Mouse (Mus musculus) retina, embryonic 14.5 days (tissue): ENCODE measurements at regions not wholly inside any gene's neighbourhood (a gene's known extent, or its start where the extent isn't known, plus 50 kb on each side); places are given as distances from the start of the nearest gene placed in this dataset.
"Not testable (repeated sequence)": the region's sequence is repeated elsewhere in the genome, so short reads cannot be mapped to it uniquely, and the experiment has no call there.

Experiments used
- DNase-seq: peaks from one replicate; pipeline ENCODE4 v3.0.0-alpha.2; 2015; ENCODE audit warnings: low spot score

DNA sequence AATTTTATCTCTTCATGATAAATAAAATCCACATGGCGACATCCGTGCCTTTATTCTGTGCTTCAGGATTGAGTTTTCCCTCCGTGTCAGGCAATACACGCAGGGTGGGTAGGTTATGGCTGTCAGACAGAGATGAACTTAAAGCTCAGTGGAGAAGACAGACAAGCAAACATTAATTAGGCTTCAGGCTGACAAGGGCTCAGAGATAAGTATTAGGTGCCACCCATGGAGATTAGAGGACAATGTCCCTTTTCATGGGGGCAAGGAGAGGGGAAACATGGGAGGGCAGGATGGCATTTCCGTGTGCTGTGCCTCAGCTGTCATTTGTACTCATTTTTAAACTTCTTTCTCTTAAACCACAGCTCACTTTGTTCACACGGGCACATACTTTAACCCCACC lies 381.0 kb downstream of the Kif2b start:
- peak; percentile 63 for DNase-seq

DNA sequence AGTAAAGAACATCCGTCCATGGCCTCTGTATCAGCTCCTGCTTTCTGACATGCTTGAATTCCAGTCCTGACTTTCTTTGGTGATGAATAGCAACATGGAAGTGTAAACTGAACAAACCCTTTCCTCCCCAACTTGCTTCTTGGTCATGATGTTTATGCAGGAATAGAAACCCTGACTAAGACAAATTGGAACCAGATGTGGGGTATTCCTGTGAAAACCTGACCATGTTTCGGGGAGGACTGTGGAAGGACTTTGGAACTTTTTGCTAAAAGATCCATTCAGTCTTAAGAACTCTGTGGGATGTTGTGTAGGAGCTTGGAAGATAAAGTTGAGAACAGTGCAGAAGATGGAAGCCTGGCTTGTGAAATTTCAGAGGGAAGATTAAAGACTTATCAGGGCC lies 410.0 kb downstream of the Kif2b start:
- DNase-seq: not testable (repeated sequence)

DNA sequence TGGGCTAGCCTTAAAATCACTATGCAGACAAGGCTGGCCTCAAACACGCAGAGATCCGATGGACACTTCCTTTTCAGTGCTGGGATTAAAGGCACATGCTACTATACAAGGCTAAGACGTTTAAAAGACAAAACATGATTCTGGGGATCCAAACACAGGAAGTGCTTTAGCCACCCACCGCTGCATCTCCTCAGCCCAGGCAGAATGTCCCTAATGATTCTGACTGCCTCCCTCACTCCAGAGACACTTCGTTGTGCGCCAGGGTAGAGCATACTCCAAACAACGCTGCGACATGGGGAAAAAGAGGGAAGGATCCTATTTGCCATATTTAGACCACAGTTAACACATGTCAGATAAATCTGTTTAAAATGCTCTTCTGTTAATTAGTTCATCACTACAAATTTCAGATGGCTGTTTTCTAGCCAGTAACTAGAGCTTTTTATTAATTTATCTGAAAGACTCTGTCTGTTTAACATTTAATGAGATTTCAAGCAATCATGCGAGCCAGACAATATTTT lies 443.5 kb downstream of the Kif2b start:
- peak; percentile 15 for DNase-seq

DNA sequence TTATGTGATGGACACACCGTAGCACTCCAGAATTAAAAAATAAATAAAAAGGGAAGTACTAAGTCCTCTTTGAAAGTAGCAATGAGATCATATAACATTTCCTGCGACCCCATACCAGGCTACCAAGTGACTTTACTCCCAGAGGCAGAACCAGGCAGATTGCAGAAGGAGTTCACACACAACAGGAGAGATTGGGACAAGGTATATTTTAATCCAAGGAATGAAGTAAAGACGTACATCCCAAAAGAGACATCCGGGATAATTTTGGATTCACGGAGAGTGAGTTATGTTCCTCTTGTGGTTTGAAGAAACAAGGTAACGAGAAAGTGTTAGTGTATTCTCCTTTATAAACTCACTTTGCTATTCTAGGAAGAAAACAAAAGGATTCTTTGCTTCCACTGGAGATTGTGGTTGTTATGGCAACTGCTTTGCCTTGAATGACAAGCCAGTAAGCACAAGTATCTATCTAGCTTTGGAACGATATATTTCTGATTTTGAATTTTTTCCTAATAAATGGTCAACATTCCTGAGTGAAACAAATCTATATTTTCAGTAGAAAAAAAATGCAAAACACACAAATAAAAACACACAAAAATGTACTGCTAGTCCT lies 444.5 kb downstream of the Kif2b start:
- DNase-seq: no peak

DNA sequence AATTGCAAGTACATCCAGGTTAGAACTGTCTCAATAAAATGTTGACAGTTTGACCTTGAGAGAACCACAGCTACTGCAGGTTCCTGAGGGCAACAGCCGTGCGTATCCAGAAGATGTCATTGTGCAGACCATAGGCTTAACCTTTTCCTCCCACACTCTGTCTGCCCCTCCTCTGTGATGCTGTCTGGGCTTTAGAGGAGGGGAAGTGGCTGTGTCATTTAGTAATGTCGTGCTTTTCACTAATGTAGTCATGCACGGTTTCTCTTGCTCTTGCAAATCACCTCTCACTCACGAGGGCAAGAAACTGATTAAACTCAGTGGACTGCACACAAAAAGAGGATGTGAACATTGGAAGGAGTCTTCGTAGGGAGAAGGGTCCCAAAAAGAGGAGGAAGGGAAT lies 443.8 kb upstream of the Tom1l1 start:
- DNase-seq: no peak

DNA sequence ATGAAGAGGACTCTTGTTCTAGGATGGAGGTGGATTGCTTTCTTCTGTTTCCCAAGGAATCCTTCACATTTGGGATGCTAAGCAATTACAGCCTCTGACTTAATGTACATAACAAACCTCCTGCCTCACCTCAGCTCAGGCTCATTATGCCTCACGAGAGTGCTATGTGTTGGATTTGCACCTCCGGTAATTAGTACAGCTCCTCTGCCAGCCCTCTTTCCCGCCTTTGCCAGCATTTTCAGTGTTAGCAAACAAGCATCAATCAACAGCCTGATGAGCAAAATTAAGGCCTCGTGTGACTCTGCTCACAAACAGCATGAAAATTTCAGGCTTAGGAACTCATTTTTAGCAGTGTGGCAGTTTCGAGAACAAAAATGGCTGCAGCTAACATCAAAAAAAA lies 410.0 kb upstream of the Tom1l1 start:
- no peak for DNase-seq

DNA sequence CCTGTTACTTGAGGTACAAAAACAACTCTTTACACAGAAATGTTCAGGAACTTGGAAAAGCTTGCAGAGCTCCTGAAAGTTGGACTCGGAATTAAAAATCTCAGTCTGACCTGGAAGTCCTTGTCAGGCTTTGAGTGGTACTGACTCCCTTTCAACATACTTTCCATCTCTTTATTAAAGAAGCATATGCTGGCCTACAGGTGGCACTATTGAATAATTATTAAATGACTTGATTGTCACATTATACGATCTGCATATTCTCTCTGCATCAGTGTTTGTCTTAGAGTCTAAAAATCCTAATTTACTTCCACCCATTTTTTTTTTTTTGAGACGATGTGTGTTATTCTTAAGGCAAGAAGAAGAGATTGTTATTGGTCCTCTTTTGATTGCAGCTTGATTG lies 409.4 kb upstream of the Tom1l1 start:
- DNase-seq: peak; percentile 27

DNA sequence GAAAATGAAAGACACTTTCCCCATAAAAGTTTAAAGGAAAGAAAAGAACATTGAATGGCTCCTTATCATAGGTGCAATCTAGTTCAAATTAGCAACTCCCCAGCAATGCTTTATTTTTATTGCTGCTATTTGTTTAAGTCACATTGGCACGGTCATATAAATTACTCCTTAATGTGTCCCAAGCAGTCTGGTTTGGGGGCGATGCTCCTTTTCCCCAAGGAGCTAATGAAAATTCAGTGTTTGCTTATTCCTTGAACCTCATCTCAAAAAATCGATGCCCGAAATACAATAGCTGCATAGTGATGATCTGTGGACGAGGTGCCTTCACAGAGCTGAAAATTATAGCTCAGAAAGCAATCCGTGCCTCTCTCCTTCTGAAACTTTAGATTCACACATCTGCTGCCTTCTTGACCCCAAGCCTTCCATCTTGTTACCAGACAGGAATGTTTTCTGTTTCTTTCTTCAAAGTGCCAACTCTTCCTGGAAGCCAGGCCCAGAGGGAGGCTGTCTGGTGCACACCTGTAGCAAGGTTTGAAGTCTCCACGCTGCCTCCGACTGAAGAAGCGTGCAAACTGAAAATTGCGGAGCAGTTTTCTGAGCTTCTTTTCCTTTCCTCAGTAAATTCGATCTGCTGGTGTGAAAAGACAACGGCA lies 408.0 kb upstream of the Tom1l1 start:
- no peak for DNase-seq

DNA sequence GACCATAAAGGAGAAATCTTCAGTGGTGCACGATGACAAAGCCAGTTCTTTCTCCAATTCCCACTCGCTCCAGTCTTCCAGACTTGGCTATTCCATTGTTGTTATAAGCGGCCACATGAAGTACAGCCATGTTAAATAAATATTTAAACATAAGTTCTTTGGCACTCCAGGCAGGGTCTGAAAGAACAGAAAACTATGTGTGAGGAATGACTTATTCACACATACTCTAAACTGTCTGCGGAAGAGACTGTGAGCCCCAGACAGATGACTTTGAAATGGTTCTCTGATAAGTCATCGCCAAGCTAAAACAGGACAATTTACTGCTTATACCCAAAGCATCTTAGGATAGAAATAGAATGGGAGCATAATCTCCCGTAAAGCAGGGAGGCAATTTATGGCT lies 377.2 kb upstream of the Tom1l1 start:
- DNase-seq: no peak

DNA sequence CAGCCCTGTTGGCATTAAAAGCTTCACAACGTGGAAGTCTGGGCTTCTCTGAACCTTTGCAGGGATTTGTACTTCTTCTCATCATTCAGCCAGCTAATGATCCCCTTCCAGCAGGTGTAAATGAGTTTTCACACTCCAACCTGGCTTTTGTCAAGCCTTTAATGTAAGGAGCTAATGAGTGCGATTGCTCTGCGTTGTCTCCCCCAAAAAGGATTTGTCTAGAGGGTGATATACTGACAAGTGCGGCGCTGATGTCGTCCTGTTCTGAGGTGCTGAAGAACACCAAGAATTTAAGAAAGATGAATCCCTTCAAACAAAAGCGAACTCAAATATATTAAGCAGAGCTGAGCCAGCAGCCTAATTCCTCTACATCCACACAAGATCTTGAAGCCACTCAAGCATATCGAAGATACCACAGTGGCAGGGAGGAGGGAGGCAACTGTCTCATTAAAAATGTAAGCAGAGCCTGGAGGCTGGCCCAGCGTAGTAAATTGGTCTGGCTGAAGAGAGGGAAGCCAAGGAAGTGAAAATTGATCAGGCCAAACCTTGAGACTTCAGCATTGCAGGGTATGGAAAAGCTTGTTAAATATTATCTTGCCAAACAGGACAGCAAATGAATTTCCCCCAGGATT lies 368.9 kb upstream of the Tom1l1 start:
- peak; percentile 69 for DNase-seq

DNA sequence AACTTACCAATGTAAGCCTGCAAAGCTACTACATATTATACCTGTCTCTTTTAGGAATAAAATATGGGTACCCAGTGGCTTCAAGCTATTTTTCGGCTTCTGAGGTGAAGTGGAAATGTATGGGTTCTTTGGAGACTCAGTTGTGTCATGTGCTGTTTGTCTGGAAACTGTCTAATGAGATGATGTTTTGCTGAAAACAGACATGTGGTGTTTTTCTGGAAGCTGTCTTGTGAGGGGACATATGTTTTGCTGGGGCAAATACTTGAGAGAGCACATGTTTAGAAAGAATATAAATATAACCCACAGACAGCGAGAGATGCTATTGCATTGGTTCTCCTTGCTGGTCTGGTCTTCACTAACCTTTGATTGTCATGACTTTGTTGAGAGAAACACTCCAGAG lies 365.2 kb upstream of the Tom1l1 start:
- no peak for DNase-seq

DNA sequence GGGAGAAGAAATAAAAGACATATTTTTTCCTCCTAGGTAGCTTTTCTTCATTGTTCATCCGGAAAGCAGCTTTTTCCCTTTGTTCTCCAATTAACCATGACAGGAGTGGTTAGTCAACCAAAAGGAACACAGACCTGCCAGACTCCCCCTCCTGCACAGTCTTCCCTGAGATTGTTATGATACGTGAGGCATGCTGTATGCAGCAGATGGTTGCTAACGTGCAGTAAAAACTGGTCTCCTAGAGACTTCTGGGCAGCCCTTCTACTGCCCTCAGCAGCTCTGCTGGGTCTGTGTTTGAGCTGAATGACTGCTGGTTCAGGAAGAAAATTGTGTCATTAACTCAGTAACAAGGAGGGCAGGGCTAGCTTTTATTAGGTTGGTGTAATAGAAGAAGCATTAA lies 363.5 kb upstream of the Tom1l1 start:
- peak; percentile 66 for DNase-seq

DNA sequence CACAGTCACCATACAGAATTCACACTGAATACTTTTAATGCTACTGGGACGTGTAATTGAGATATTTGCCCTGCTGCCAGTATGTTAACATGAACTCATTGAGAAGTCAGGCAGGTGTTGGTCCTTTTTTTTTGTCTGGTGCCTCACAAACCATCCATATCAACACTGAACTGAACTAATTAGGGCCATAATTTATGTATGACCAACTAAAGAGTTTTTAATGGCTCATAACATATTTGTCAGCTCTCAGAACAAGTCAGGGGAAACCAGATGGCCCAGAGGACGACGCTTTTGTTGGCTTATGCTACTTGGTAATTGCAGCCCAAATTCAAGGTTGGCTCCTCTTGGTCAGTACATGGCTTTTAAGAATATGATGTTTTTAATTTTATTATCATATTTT lies 353.3 kb upstream of the Tom1l1 start:
- DNase-seq: no peak
